Mouse (Mus musculus): ENCODE measurements around the gene Qprt. TPM values are rescaled to one million over a fixed set of nuclear protein-coding genes. Genes with fewer than 3 reads are reported as not detected.

Gene Qprt
- polyA plus RNA-seq, 2 experiments = 35.6 to 48.6 TPM

- DNase-seq (ENCODE audit: low read depth in 3 of 3, low spot score in 3 of 3) (no peak), ATAC-seq (ENCODE audit: insufficient read depth) (no peak)
- Histone ChIP-seq H3K27ac (no peak overlapping the region), H3K4me3 (ENCODE audit: insufficient read depth in 1 of 2, low read depth in 2 of 2, low read length in 2 of 2) (no peak overlapping the region), H3K9ac (replicated peaks) (no peak overlapping the region), H3K4me1 (replicated peaks; ENCODE audit: control insufficient read depth in 2 of 2, insufficient read depth in 2 of 2, low read length in 1 of 2) (peaks cover 0 to 13% of the 10 kb centered on the region in 2 experiments; a peak in 3 of 4 replicates), H3K27me3 (ENCODE audit: control insufficient read depth, insufficient read depth, low read length) (no peaks in the 10 kb centered on the region), H3K4me2 (ENCODE audit: low read depth) (no peak overlapping the region), H3K36me3 (replicated peaks; ENCODE audit: control insufficient read depth, insufficient read depth, low read depth) (no peaks in the 10 kb centered on the region), H3K9me3 (ENCODE audit: control insufficient read depth, low read length) (no peaks in the 10 kb centered on the region)
- WGBS (ENCODE audit: insufficient replicate concordance) = 18% methylated on average over 2 of the region's 2 CpGs
- TF ChIP-seq CTCF (IDR thresholded peaks at IDR 0.05; ENCODE audit: low read depth) (0 out of 2 replicates have a peak, but pooled peaks have one; percentile 24), EP300 (IDR thresholded peaks at IDR 0.05; ENCODE audit: low read depth) (no peak)
These were observed 20.5 kb downstream of the Qprt start for GRCm38 (mm10) chr7:127101451-127102016.

DNA sequence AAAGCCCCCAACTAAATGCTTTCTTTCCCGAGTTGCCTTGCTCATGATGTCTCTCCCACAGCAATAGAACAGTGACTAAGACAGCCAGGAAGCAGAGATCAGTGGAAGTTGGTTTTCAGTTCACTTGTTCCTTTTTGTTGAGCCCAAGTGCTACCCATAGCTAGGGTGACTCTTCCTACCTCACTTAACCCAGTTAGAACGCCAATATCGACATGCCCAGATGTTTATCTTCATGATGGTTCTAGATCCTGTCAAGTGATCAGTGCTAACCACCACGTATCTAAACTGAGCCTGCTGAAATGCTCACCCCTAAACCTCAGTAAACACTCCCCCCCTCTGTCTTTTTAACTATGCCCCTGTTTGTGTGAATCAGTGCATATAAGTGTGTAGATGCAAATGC lies 22.5 kb downstream of the Qprt start:
- Histone ChIP-seq H3K9me3 (ENCODE audit: control insufficient read depth, low read length) (no peaks in the 10 kb centered on the region), H3K4me3 (ENCODE audit: insufficient read depth in 1 of 2, low read depth in 2 of 2, low read length in 2 of 2) (no peak overlapping the region), H3K9ac (replicated peaks) (no peak overlapping the region), H3K4me2 (ENCODE audit: low read depth) (no peak overlapping the region), H3K27ac (no peak overlapping the region), H3K4me1 (replicated peaks; ENCODE audit: control insufficient read depth in 2 of 2, insufficient read depth in 2 of 2, low read length in 1 of 2) (peaks cover 0 to 9% of the 10 kb centered on the region in 2 experiments; a peak in 2 of 4 replicates), H3K36me3 (replicated peaks; ENCODE audit: control insufficient read depth, insufficient read depth, low read depth) (no peaks in the 10 kb centered on the region), H3K27me3 (ENCODE audit: control insufficient read depth, insufficient read depth, low read length) (no peaks in the 10 kb centered on the region)
- ATAC-seq (ENCODE audit: insufficient read depth) (no peak), DNase-seq (ENCODE audit: low read depth in 3 of 3, low spot score in 3 of 3) (no peak)
- no peak for TF ChIP-seq EP300 (IDR thresholded peaks at IDR 0.05; ENCODE audit: low read depth)
- TF ChIP-seq CTCF (IDR thresholded peaks at IDR 0.05; ENCODE audit: low read depth) = no peak
- WGBS (ENCODE audit: insufficient replicate concordance) = 55% methylated on average over 4 of the region's 4 CpGs

DNA sequence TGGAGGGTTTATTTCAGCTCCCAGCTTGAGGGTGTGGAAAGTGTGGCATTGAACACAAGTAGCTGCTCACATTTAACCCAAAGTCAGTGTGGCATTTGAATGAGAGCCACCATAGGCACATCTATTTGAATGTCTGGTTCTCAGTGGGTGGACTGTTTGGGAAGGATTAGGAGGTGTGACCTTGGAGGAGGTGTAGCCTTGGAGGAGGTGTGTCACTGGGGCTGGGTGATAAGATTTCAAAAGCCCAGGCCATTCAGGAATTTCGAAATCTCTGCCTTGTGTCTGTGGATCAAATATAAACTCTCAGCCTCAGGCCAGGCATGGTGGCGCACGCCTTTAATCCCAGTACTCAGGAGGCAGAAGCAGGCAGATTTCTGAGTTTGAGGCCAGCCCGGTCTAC lies 23.1 kb downstream of the Qprt start:
- H3K4me1 ChIP-seq (replicated peaks; ENCODE audit: control insufficient read depth in 2 of 2, insufficient read depth in 2 of 2, low read length in 1 of 2) = peaks cover 0 to 9% of the 10 kb centered on the region in 2 experiments; a peak in 2 of 4 replicates
- WGBS (ENCODE audit: insufficient replicate concordance) = 77% methylated on average over 4 of the region's 4 CpGs
- H3K9ac ChIP-seq (replicated peaks) = no peak overlapping the region
- no peak for TF ChIP-seq CTCF (IDR thresholded peaks at IDR 0.05; ENCODE audit: low read depth)
- no peaks in the 10 kb centered on the region for H3K36me3 ChIP-seq (replicated peaks; ENCODE audit: control insufficient read depth, insufficient read depth, low read depth)
- H3K4me3 ChIP-seq (ENCODE audit: insufficient read depth in 1 of 2, low read depth in 2 of 2, low read length in 2 of 2) = no peak overlapping the region
- DNase-seq (ENCODE audit: low read depth in 3 of 3, low spot score in 3 of 3) (no peak), ATAC-seq (ENCODE audit: insufficient read depth) (no peak)
- no peaks in the 10 kb centered on the region for H3K9me3 ChIP-seq (ENCODE audit: control insufficient read depth, low read length)
- no peak overlapping the region for H3K27ac ChIP-seq
- no peak overlapping the region for H3K4me2 ChIP-seq (ENCODE audit: low read depth)
- no peaks in the 10 kb centered on the region for H3K27me3 ChIP-seq (ENCODE audit: control insufficient read depth, insufficient read depth, low read length)

- no peaks in the 10 kb centered on the region for H3K9me3 ChIP-seq (ENCODE audit: control insufficient read depth, low read length)
- no peaks in the 10 kb centered on the region for H3K36me3 ChIP-seq (replicated peaks; ENCODE audit: control insufficient read depth, insufficient read depth, low read depth)
- no peak for TF ChIP-seq EP300 (IDR thresholded peaks at IDR 0.05; ENCODE audit: low read depth)
- TF ChIP-seq CTCF (IDR thresholded peaks at IDR 0.05; ENCODE audit: low read depth) = no peak
- peaks cover 0 to 9% of the 10 kb centered on the region in 2 experiments; a peak in 2 of 4 replicates for H3K4me1 ChIP-seq (replicated peaks; ENCODE audit: control insufficient read depth in 2 of 2, insufficient read depth in 2 of 2, low read length in 1 of 2)
- no peak overlapping the region for H3K9ac ChIP-seq (replicated peaks)
- no peak overlapping the region for H3K4me2 ChIP-seq (ENCODE audit: low read depth)
- H3K27ac ChIP-seq = no peak overlapping the region
- no peak overlapping the region for H3K4me3 ChIP-seq (ENCODE audit: insufficient read depth in 1 of 2, low read depth in 2 of 2, low read length in 2 of 2)
- no peaks in the 10 kb centered on the region for H3K27me3 ChIP-seq (ENCODE audit: control insufficient read depth, insufficient read depth, low read length)
- no peak for DNase-seq (ENCODE audit: low read depth in 3 of 3, low spot score in 3 of 3)
- ATAC-seq (ENCODE audit: insufficient read depth) = no peak
- WGBS (ENCODE audit: insufficient replicate concordance) = 56% methylated on average over 5 of the region's 5 CpGs
These were observed 23.5 kb downstream of the Qprt start for GRCm38 (mm10) chr7:127098521-127098920.

DNA sequence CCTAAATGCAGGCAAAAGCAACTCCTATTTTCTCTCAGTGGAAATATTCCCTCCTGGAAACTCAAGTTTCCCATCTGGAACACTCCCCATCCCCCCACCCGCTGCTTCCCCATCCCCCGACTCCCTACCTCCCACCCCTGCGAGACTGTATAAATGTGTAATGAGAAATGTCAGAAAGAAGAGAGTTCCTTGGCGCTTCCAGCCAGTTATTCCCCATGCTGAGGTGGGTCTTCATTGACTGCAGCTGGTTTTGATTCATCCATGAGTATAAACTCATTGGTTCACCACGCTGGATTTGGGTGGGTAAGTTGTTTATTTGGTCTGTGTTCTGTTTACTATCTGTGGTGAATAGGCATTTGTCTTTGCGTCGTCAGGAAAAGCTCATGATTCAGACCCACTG lies 25.6 kb downstream of the Qprt start:
- Histone ChIP-seq H3K27me3 (ENCODE audit: control insufficient read depth, insufficient read depth, low read length) (no peaks in the 10 kb centered on the region), H3K4me1 (replicated peaks; ENCODE audit: control insufficient read depth in 2 of 2, insufficient read depth in 2 of 2, low read length in 1 of 2) (peaks cover 0 to 14% of the 10 kb centered on the region in 2 experiments; a peak in 3 of 4 replicates), H3K9me3 (ENCODE audit: control insufficient read depth, low read length) (no peaks in the 10 kb centered on the region), H3K4me2 (ENCODE audit: low read depth) (no peak overlapping the region), H3K4me3 (ENCODE audit: insufficient read depth in 1 of 2, low read depth in 2 of 2, low read length in 2 of 2) (no peak overlapping the region), H3K27ac (no peak overlapping the region), H3K9ac (replicated peaks) (no peak overlapping the region), H3K36me3 (replicated peaks; ENCODE audit: control insufficient read depth, insufficient read depth, low read depth) (no peaks in the 10 kb centered on the region; the same call in 1 of the 2 replicates)
- TF ChIP-seq EP300 (IDR thresholded peaks at IDR 0.05; ENCODE audit: low read depth) (no peak), CTCF (IDR thresholded peaks at IDR 0.05; ENCODE audit: low read depth) (no peak)
- 68% methylated on average over 7 of the region's 7 CpGs for WGBS (ENCODE audit: insufficient replicate concordance)
- DNase-seq (ENCODE audit: low read depth in 3 of 3, low spot score in 3 of 3) = no peak
- ATAC-seq (ENCODE audit: insufficient read depth) = no peak

All from liver, embryonic 14.5 days (tissue).